Mouse (Mus musculus) cerebellum, postnatal 36 days (tissue): ENCODE results near the gene Odaph.

Source experiments
- DNase-seq, 2 experiments: peaks; one replicate each; pipeline ENCODE4 v3.0.0; 2021 to 2022; ENCODE audit warnings: mixed read lengths in 2 of 2

The Odaph gene

DNA sequence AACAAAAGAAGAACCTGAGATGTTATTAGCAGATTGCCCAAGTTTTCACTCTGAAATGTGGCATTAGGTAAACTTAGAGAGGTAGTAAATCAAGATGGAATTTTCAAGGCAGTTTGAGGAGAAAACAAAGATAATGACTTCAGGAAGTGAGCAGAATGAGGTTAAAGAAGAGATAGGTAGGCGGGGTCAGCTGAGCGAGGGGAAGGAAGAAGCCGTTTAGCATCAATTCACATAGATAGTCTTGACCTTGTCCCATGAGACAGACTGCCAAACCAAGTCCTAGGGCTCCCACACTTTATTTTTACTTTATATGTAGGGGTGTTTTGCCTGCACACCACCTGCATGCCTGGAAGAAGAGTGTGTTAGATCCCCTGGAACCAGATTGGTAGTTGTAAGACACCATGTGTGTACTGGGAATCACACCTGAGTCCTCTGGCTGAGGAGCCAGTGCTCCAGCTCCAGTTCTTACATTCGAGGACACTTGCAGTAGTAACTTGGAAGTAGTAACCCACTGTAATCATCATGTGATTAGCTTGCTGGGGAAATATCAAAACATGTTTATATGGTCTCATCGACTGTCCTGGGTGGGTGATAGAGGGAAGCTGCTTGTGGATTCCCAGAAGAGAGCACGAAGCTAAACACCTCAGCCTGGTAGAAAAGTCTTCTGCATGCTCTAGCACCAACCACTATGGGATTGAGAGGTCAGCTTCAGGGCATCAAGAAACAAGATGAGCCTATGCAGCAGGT lies 4.1 kb downstream of the Odaph start:
- no peak for DNase-seq

GRCm38 (mm10) chr5:91993061-91993460 lies 5.8 kb downstream of the Odaph start:
- DNase-seq: no peak

GRCm38 (mm10) chr5:91994546-91994945 lies 7.3 kb downstream of the Odaph start:
- no peak for DNase-seq

- DNase-seq: no peak
Measured at GRCm38 (mm10) chr5:92000770-92001169, 13.5 kb downstream of the Odaph start.

- DNase-seq: no peak
Measured at GRCm38 (mm10) chr5:92003011-92003410, 15.7 kb downstream of the Odaph start.

DNA sequence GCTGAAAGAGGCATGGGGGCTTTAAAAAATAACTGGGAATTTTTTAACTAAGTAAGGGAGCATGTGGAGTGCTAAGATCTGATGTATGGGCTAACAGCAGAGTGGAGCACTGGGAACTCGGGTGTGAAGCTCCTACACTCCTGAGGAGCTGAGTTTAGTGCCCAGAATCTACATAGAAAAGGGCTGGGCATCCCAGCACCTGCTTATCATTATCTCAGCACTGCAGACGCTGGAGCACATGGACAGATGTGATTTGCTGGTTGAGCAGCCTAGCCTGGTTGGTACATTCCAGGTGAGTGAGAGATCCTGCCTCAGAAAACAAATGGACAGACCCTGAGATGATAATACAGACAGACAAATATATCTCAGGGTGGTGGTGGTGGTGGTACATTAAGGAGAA lies 22.6 kb downstream of the Odaph start:
- no peak for DNase-seq

- no peak for DNase-seq
Measured at GRCm38 (mm10) chr5:92011756-92012155, 24.5 kb downstream of the Odaph start.

- no peak for DNase-seq
Measured at GRCm38 (mm10) chr5:92019960-92020359, 32.7 kb downstream of the Odaph start.

DNA sequence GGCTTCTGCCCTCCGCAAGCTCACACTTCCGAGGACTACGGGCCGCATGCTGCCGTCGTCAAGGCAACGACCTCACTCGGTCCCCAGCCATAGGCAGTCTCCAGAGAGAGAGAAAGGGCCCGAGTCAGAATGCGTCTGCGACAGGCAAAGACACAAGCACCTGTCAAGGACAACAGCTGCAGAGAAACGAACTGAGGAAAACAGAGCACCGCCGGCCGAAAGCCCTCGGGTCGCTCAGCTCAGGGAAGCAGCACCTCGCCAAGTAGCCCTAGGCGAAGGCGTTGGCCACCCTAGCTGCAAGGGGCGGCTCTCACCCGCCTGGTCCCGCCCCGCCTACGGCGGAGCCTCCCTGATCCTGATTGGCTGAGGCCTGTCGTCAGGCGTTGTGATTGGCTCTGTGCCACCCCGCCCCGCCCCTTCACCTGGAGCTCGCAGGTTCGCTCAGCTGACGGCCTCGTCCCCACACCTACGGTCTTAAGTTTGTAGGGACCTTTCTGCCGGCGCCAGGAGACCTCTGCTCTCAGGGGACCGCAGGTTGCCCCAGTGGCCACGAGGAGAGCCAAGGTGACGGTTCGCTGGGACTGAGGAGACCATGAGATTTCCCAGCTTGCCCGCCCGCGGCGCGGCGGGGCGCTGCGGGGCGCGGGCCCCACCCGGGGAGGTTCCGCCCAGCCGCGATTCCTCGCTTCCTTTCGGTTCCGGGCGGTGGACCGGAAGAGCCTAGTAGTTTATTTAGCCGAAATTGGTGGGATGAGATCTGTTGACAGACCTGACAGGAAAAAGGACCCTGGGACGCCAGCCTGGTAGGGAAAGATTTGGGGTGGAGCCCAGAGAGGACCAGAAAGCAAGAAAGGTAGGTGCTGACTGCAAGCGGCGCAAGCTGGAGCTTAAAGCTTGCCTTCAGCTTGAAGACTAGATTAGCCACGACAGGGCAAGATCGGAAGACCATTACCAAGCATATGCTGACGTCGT lies 55.4 kb downstream of the Odaph start:
- peak; percentile 98 to 99 for DNase-seq

GRCm38 (mm10) chr5:92043783-92044182 lies 56.5 kb downstream of the Odaph start, which contains the start of gene Cdkl2:
TSS of gene Cdkl2 (minus strand) at chr5:92043883.
- DNase-seq: no peak
